Mouse (Mus musculus) lung, adult 2 months (tissue): Measurements from ENCODE around the gene Myt1l. TPM values are rescaled to one million over a fixed set of nuclear protein-coding genes. Genes with fewer than 3 reads are reported as not detected.

Experiments
- DNase-seq: peaks from one replicate; pipeline ENCODE4 v3.0.0; 2022
- H3K4me1 ChIP-seq: fragments of 200-500 bp; 2 replicates; pipeline ENCODE4 v1.6.1; 2011; ENCODE audit warnings: low read length; ENCODE audit not compliant: control insufficient read depth, insufficient read depth
- H3K4me3 ChIP-seq: fragments of 200-500 bp; replicated peaks from 2 replicates; pipeline ENCODE3; 2011; ENCODE audit warnings: low read depth, mild to moderate bottlenecking, control low read depth, low read length; ENCODE audit errors: extremely low read depth
- CTCF ChIP-seq: fragments of 200-500 bp; IDR thresholded peaks from 2 replicates; pipeline ENCODE4 v1.5.1; 2011; ENCODE audit warnings: mild to moderate bottlenecking, low read length, control low read depth; ENCODE audit not compliant: insufficient read depth
- POLR2A ChIP-seq: fragments of 200-500 bp; IDR thresholded peaks from 2 replicates; pipeline ENCODE4 v1.6.1; 2011; ENCODE audit warnings: low read depth, mild to moderate bottlenecking, control low read depth, low read length, borderline replicate concordance; ENCODE audit errors: extremely low read depth
- WGBS: fragments of 180-500 bp; shearing (Covaris S2); methylation state at CpG from one replicate; pipeline ENCODE4 v1.1.7; 2018; 5-methylcytosine and 5-hydroxymethylcytosine counted together
- polyA plus RNA-seq: library from polyadenylated mRNA; depleted of rRNA; stranded (reverse); fragments of >200 nt; gene quantifications from 2 replicates; pipeline ENCODE4 v1.2.3, GENCODE M21; 2012

Myt1l gene
- polyA plus RNA-seq, 1 experiment: not detected

GRCm38 (mm10) chr12:29916139-29916538 lies 388.0 kb downstream of the Myt1l start:
- TF ChIP-seq CTCF: no peak
- DNase-seq: no peak
- Histone ChIP-seq H3K4me1 (no peaks in the 10 kb centered on the region), H3K4me3 (no peak overlapping the region)
- 80% methylated on average over 3 of the region's 3 CpGs for WGBS

- WGBS: 88% methylated on average over 6 of the region's 6 CpGs
- no peaks in the 10 kb centered on the region for H3K4me1 ChIP-seq
- H3K4me3 ChIP-seq: no peak overlapping the region
- no peak for DNase-seq
- TF ChIP-seq POLR2A (no peak), CTCF (no peak)
Observed at GRCm38 (mm10) chr12:29916807-29917206, 388.6 kb downstream of the Myt1l start.

- Histone ChIP-seq H3K4me3 (no peak overlapping the region), H3K4me1 (no peaks in the 10 kb centered on the region)
- 59% methylated on average over 7 of the region's 7 CpGs for WGBS
Observed at GRCm38 (mm10) chr12:29920298-29920697, 392.1 kb downstream of the Myt1l start.

DNA sequence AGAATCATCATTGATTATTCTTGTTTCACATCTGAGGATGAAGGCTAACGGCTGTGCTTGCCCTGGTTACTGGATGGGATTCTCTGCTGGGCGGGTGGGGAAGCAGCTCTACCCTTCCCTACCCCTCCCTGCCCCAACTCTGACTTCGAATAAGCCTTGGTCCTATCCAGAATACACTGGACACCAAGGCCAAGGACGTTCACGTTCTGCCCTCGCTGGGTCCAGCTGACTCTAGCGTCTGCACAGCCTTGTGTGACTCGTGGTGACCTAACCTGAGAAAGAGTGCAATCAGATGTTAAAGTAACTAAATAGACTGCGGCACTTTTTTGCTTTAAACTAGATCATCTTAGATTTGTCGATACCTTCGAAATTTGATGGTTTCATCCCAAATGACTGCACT lies 393.3 kb downstream of the Myt1l start:
- no peak for DNase-seq
- Histone ChIP-seq H3K4me3 (no peak overlapping the region), H3K4me1 (no peaks in the 10 kb centered on the region)
- no peak for TF ChIP-seq POLR2A
- 82% methylated on average over 11 of the region's 11 CpGs for WGBS

More at GRCm38 (mm10) chr12:29920298-29920697, 392.1 kb downstream of the Myt1l start:
- no peak for TF ChIP-seq CTCF
- no peak for TF ChIP-seq POLR2A
- no peak for DNase-seq

DNA sequence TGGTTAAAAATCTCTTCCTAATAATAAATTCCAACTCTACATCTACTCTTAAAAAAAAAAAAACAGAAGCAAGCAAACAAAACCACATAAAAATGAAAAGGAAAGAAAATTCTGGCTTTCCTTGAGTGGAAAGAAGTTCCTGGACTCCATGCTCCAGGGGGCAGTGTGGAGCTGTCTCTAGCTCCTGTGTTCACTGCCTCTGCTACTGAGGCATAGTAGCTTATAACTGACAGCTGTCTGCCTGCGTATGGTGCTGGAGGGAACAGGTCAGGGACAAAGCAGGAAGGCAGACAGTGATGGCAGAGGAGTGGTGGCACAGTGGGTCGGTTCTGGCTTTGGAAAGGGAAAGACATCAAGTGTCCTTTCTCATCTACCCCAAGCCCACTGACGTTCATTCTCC lies 398.7 kb downstream of the Myt1l start:
- TF ChIP-seq CTCF (peak; percentile 81), POLR2A (no peak)
- Histone ChIP-seq H3K4me1 (peaks cover 3% of the 10 kb centered on the region), H3K4me3 (no peak overlapping the region)
- WGBS: 35% methylated on average over 3 of the region's 3 CpGs
- DNase-seq: peak; percentile 63

DNA sequence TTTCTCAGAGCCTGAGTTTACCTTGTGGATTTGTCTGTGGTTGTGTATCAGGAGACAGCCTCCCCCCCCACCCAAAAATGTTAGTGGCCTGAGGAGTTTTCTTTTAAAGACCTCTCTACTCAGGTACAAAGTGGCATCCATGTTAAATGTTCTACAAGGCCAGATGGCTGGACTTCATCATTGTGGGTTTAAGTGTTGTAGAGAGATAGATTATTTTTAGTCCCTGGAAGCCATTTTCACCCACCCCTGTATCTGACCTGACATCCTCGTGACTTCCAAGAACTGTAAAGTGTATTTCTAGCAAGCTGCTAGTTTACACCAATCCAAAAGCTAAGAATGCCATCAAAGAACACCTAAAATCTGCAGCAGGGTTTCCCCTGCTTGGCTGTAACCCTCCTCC lies 402.4 kb downstream of the Myt1l start:
- Histone ChIP-seq H3K4me1 (peaks cover 5% of the 10 kb centered on the region), H3K4me3 (no peak overlapping the region)
- TF ChIP-seq CTCF (no peak), POLR2A (no peak)
- 80% methylated on average over 1 of the region's 1 CpGs for WGBS
- DNase-seq: no peak

DNA sequence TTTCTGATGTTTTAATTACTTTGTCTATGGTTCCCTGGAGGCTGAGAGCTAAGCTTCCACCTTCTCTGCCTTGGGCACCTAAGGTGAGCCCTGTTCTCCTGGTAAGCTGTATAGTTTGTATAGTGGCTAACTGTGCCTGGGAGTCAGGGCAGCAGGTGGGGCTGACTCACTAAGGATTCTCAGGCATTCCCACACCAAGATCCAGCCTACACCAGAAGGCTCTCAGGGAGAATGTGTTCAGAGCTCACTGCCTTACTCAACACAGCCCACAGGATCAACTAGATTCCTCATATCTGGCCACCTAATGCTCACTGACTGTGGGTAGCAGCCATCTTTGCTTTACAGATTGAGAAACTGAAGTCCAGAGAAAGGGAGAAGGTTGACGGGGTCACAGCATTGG lies 404.8 kb downstream of the Myt1l start:
- TF ChIP-seq POLR2A (no peak), CTCF (no peak)

DNA sequence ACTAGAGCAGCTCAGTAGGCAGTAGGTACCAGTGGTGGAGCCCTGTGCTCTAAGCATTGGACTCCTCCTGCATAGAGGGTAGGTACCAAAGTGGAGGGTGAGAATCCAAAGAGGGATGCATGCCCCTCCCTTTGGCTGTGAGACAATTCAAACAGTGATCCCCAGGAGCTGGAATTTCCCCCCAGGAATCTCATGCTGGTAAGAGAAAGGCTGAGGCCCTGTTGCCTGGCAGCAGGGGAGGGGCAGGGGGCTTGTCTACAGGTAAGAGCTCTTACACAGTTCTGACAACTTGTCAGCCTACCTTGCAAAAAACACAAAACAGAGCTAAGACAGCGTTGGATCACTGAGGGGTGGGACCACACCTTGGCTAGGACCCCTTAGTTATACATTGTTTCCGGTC lies 405.3 kb downstream of the Myt1l start:
- no peak overlapping the region for H3K4me3 ChIP-seq
- DNase-seq: no peak
- WGBS: 76% methylated on average over 2 of the region's 2 CpGs
- peaks cover 2% of the 10 kb centered on the region; the same call in 1 of the 2 replicates for H3K4me1 ChIP-seq
- TF ChIP-seq CTCF: no peak
- TF ChIP-seq POLR2A: no peak

More for the DNA sequence above, 404.8 kb downstream of the Myt1l start:
- Histone ChIP-seq H3K4me1 (peaks cover 2% of the 10 kb centered on the region; the same call in 1 of the 2 replicates), H3K4me3 (no peak overlapping the region)
- no peak for DNase-seq
- WGBS: 97% methylated on average over 1 of the region's 1 CpGs

DNA sequence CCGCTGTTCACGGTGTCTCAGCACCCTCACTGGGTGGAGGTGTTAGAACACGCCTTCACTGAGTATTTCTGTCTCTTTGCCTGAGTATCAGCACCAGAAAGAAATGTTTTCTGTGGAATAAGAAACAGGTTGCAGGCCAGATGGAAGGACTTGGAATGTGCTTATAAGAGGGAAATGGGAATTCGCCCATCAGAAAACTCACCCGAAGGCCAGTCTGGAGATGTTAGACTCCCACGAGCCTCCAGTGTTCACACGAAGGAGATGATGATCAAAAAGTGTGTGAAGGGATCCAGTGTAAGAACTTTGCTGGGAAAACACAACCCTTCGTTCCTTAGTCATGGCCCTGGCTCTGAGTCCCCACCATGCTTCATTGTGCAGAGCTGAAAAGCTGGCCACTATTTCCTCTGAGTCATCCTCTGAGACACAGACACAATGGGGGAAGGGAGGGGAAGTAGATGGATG lies 406.0 kb downstream of the Myt1l start:
- TF ChIP-seq POLR2A: no peak
- TF ChIP-seq CTCF: no peak
- 63% methylated on average over 8 of the region's 8 CpGs for WGBS
- DNase-seq: no peak
- peaks cover 2% of the 10 kb centered on the region; the same call in 1 of the 2 replicates for H3K4me1 ChIP-seq
- H3K4me3 ChIP-seq: no peak overlapping the region

DNA sequence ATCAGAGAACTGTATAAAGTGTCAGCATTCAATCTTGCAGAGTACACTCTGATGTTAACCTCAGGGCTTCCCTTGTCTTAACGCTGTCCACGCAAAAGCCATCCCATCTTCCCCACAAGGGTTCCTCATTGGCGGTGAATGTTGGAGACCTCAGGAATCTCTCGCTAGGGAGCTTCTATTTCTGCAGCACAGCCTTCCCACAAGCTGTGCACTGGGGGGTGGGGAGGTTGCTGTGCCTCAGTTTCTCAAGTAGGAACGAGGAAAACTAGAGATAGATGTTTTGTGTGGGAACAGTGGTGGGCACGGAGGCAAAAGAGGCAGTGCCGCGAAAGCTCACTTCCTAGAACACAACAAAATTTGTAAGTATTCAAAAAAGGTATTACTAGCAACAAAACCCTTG lies 409.1 kb downstream of the Myt1l start, which contains the start of gene Pxdn:
Pxdn (plus strand) TSS at position 301 of the 400 bp plus-strand sequence.
- TF ChIP-seq CTCF (no peak), POLR2A (no peak)
- no peak for DNase-seq
- H3K4me1 ChIP-seq: peaks cover 2% of the 10 kb centered on the region; the same call in 1 of the 2 replicates
- WGBS: 68% methylated on average over 8 of the region's 8 CpGs
- H3K4me3 ChIP-seq: peak within 1 kb of the TSS; percentile 84
